Mouse (Mus musculus) mouse embryonic stem cell (cell line): ENCODE data around the gene Gm45194.

Experiments
- in situ Hi-C, 2 experiments: fragments of 300-500 bp; cut with MboI; formaldehyde crosslinking; loops; 1 replicate in 1 of 2; 3 replicates in 1 of 2; pipeline ENCODE4 v1.14.3; 2019 to 2020; ENCODE audit warnings: low sequenced_read_pairs in 2 of 2, low pct_unique_long_range_greater_than_20kb in 1 of 2, mixed read lengths in 1 of 2; ENCODE audit not compliant: unreplicated experiment in 1 of 2

The Gm45194 gene

GRCm38 (mm10) chrX:111891089-111891488 is at the start of gene Gm45194:
Gene Gm45194, plus strand, starts transcription at chrX:111891389.
- in situ Hi-C loops = no loop called here

GRCm38 (mm10) chrX:111855878-111856277 is 35.3 kb upstream of the Gm45194 start:
- in situ Hi-C loops = no loop called here

- in situ Hi-C loops = no loop called here
Observed at GRCm38 (mm10) chrX:111881251-111881650, 9.9 kb upstream of the Gm45194 start.

- in situ Hi-C loops = no loop called here
Observed at GRCm38 (mm10) chrX:111894321-111895050, 3.3 kb downstream of the Gm45194 start.

GRCm38 (mm10) chrX:111895084-111895779 is 4.0 kb downstream of the Gm45194 start:
- in situ Hi-C loops = no loop called here

- in situ Hi-C loops = loop anchor here in 1 of 2 experiments (25.0 kb wide), 1 partner anchor 420 kb away; no protein-coding TSS in a partner anchor
Observed at GRCm38 (mm10) chrX:111917422-111917821, 26.2 kb downstream of the Gm45194 start.

GRCm38 (mm10) chrX:111960909-111961308 is 69.7 kb downstream of the Gm45194 start:
- in situ Hi-C loops = no loop called here

GRCm38 (mm10) chrX:111999661-112000060 is 108.5 kb downstream of the Gm45194 start:
- in situ Hi-C loops = no loop called here

- in situ Hi-C loops = no loop called here
Observed at GRCm38 (mm10) chrX:112010707-112011106, 119.5 kb downstream of the Gm45194 start, which contains the start of gene Tex16. Gene Tex16, plus strand, starts transcription at chrX:112011007.

- in situ Hi-C loops = no loop called here
Observed at GRCm38 (mm10) chrX:112238749-112239148, 347.6 kb downstream of the Gm45194 start, which contains the start of gene 4933403O08Rik. Gene 4933403O08Rik, plus strand, starts transcription at chrX:112239049.

GRCm38 (mm10) chrX:112242916-112243315 is 351.7 kb downstream of the Gm45194 start:
- in situ Hi-C loops = no loop called here

GRCm38 (mm10) chrX:112255513-112255912 is 364.3 kb downstream of the Gm45194 start:
- in situ Hi-C loops = no loop called here

- in situ Hi-C loops = no loop called here
Observed at GRCm38 (mm10) chrX:112273550-112273949, 382.4 kb downstream of the Gm45194 start.
